Mouse (Mus musculus) forebrain, embryonic 13.5 days (tissue): ENCODE measurements around the gene Ciz1. TPM values are rescaled to one million over a fixed set of nuclear protein-coding genes. Genes with fewer than 3 reads are reported as not detected.
A peak's percentile ranks its signal among the peaks of the same experiment; 100 is the strongest.

Experiments used
- ATAC-seq: fragments of 200-750 bp; cut with Nextera tagmentation; 2 replicates; pipeline ENCODE4 v1.8.0; 2017
- H3K27ac ChIP-seq: fragments of 300-500 bp; sonication (generic); 2 replicates; pipeline ENCODE4 v1.5.1; 2015; ENCODE audit warnings: inconsistent platforms, mild to moderate bottlenecking, moderate library complexity
- H3K27me3 ChIP-seq: fragments of 300-500 bp; sonication (generic); 2 replicates; pipeline ENCODE4 v1.6.1; 2015; ENCODE audit warnings: mild to moderate bottlenecking, inconsistent platforms
- H3K36me3 ChIP-seq: fragments of 300-500 bp; sonication (generic); 2 replicates; pipeline ENCODE4 v1.6.1; 2015; ENCODE audit warnings: mild to moderate bottlenecking, inconsistent platforms; ENCODE audit not compliant: poor library complexity, severe bottlenecking
- H3K4me1 ChIP-seq: fragments of 300-500 bp; sonication (generic); 2 replicates; pipeline ENCODE4 v1.6.1; 2015; ENCODE audit warnings: inconsistent platforms
- H3K4me2 ChIP-seq: fragments of 300-500 bp; sonication (generic); 2 replicates; pipeline ENCODE4 v1.6.1; 2015; ENCODE audit warnings: inconsistent platforms, mild to moderate bottlenecking, moderate library complexity
- H3K4me3 ChIP-seq: fragments of 300-500 bp; sonication (generic); 2 replicates; pipeline ENCODE4 v1.5.1; 2015; ENCODE audit warnings: mild to moderate bottlenecking, inconsistent platforms
- H3K9ac ChIP-seq: fragments of 300-500 bp; sonication (generic); 2 replicates; pipeline ENCODE4 v1.6.1; 2015; ENCODE audit warnings: mild to moderate bottlenecking, inconsistent platforms
- H3K9me3 ChIP-seq: fragments of 300-500 bp; sonication (generic); replicated peaks from 2 replicates; pipeline ENCODE4 v1.6.1; 2016; ENCODE audit warnings: inconsistent platforms
- WGBS: fragments of 180-500 bp; shearing (Covaris S2); methylation state at CpG from one replicate; pipeline ENCODE4 v1.1.7; 2015; 5-methylcytosine and 5-hydroxymethylcytosine counted together
- polyA plus RNA-seq: library from polyadenylated mRNA; unstranded; fragments of >200 nt; fragmentation: Nextera tagmentation; extraction: Ambion mirVana; gene quantifications from 2 replicates; pipeline ENCODE4 v1.2.1, GENCODE M21; 2015

Gene Ciz1
- polyA plus RNA-seq, 1 experiment from 2014 or later: 52.4 TPM

- Histone ChIP-seq H3K9me3 (no peaks in the 10 kb centered on the region), H3K27ac (no peak overlapping the region), H3K27me3 (peaks cover 25% of the 10 kb centered on the region), H3K4me3 (peak overlapping the region; percentile 60), H3K9ac (peak overlapping the region; percentile 81), H3K4me2 (peak overlapping the region; percentile 98), H3K4me1 (peaks cover 25% of the 10 kb centered on the region), H3K36me3 (peaks cover 32% of the 10 kb centered on the region)
- WGBS: under 1% methylated on average over 40 of the region's 56 CpGs
- ATAC-seq: peak; percentile 80
Measured at GRCm38 (mm10) chr2:32312318-32312964, 39.7 kb upstream of the Ciz1 start.

GRCm38 (mm10) chr2:32314831-32315230 lies 37.3 kb upstream of the Ciz1 start:
- H3K4me3 ChIP-seq: no peak overlapping the region
- no peak overlapping the region for H3K27ac ChIP-seq
- no peak overlapping the region for H3K4me2 ChIP-seq
- no peak for ATAC-seq
- peaks cover 32% of the 10 kb centered on the region for H3K27me3 ChIP-seq
- 94% methylated on average over 14 of the region's 14 CpGs for WGBS
- no peak overlapping the region for H3K9ac ChIP-seq
- H3K36me3 ChIP-seq: peaks cover 12% of the 10 kb centered on the region
- H3K9me3 ChIP-seq: no peaks in the 10 kb centered on the region
- peaks cover 40% of the 10 kb centered on the region for H3K4me1 ChIP-seq

GRCm38 (mm10) chr2:32315751-32316150 lies 36.4 kb upstream of the Ciz1 start:
- no peak for ATAC-seq
- H3K27me3 ChIP-seq: peaks cover 27% of the 10 kb centered on the region

GRCm38 (mm10) chr2:32316887-32317656 lies 35.1 kb upstream of the Ciz1 start:
- 77% methylated on average over 20 of the region's 20 CpGs for WGBS

More at GRCm38 (mm10) chr2:32315751-32316150, 36.4 kb upstream of the Ciz1 start:
- Histone ChIP-seq H3K4me2 (no peak overlapping the region), H3K9me3 (no peaks in the 10 kb centered on the region), H3K4me1 (peaks cover 40% of the 10 kb centered on the region), H3K27ac (no peak overlapping the region), H3K4me3 (no peak overlapping the region), H3K36me3 (peaks cover 4% of the 10 kb centered on the region; the same call in 1 of the 2 replicates), H3K9ac (no peak overlapping the region)
- 17% methylated on average over 8 of the region's 8 CpGs for WGBS

GRCm38 (mm10) chr2:32317791-32318417 lies 34.2 kb upstream of the Ciz1 start:
- Histone ChIP-seq H3K4me1 (peaks cover 34% of the 10 kb centered on the region), H3K4me2 (peak overlapping the region; percentile 48), H3K4me3 (peak overlapping the region; percentile 10), H3K9ac (peak overlapping the region; percentile 57), H3K36me3 (peaks cover 4% of the 10 kb centered on the region; the same call in 1 of the 2 replicates), H3K27ac (no peak overlapping the region), H3K27me3 (peaks cover 18% of the 10 kb centered on the region), H3K9me3 (no peaks in the 10 kb centered on the region)
- peak; percentile 9; the same call in 1 of the 2 replicates for ATAC-seq
- 9% methylated on average over 19 of the region's 19 CpGs for WGBS

More at GRCm38 (mm10) chr2:32316887-32317656, 35.1 kb upstream of the Ciz1 start:
- ATAC-seq: no peak
- Histone ChIP-seq H3K27ac (no peak overlapping the region), H3K36me3 (peaks cover 4% of the 10 kb centered on the region; the same call in 1 of the 2 replicates), H3K27me3 (peaks cover 22% of the 10 kb centered on the region), H3K9me3 (no peaks in the 10 kb centered on the region), H3K4me1 (peaks cover 33% of the 10 kb centered on the region), H3K4me2 (no peak overlapping the region), H3K9ac (no peak overlapping the region), H3K4me3 (no peak overlapping the region)

GRCm38 (mm10) chr2:32318709-32319585 lies 33.2 kb upstream of the Ciz1 start:
- no peak overlapping the region for H3K27ac ChIP-seq
- no peak overlapping the region for H3K9ac ChIP-seq
- H3K27me3 ChIP-seq: peaks cover 12% of the 10 kb centered on the region; the same call in 1 of the 2 replicates
- no peaks in the 10 kb centered on the region for H3K9me3 ChIP-seq
- peak overlapping the region; percentile 48 for H3K4me2 ChIP-seq
- 79% methylated on average over 14 of the region's 14 CpGs for WGBS
- ATAC-seq: no peak
- peaks cover 40% of the 10 kb centered on the region for H3K4me1 ChIP-seq
- H3K4me3 ChIP-seq: peak overlapping the region; percentile 10; the same call in 1 of the 2 replicates
- H3K36me3 ChIP-seq: peaks cover 4% of the 10 kb centered on the region; the same call in 1 of the 2 replicates

GRCm38 (mm10) chr2:32319586-32320580 lies 32.2 kb upstream of the Ciz1 start:
- Histone ChIP-seq H3K9me3 (no peaks in the 10 kb centered on the region), H3K4me1 (peaks cover 40% of the 10 kb centered on the region), H3K27ac (no peak overlapping the region), H3K27me3 (peaks cover 9% of the 10 kb centered on the region; the same call in 1 of the 2 replicates), H3K4me2 (no peak overlapping the region), H3K9ac (no peak overlapping the region), H3K36me3 (peaks cover under 1% of the 10 kb centered on the region; the same call in 1 of the 2 replicates), H3K4me3 (no peak overlapping the region)
- ATAC-seq: no peak
- 61% methylated on average over 9 of the region's 9 CpGs for WGBS

- Histone ChIP-seq H3K4me1 (peaks cover 40% of the 10 kb centered on the region), H3K36me3 (no peaks in the 10 kb centered on the region), H3K9me3 (no peaks in the 10 kb centered on the region), H3K4me3 (no peak overlapping the region), H3K27ac (no peak overlapping the region), H3K9ac (no peak overlapping the region), H3K27me3 (peaks cover 7% of the 10 kb centered on the region; the same call in 1 of the 2 replicates), H3K4me2 (no peak overlapping the region)
- 78% methylated on average over 11 of the region's 11 CpGs for WGBS
- no peak for ATAC-seq
Measured at GRCm38 (mm10) chr2:32320721-32321120, 31.4 kb upstream of the Ciz1 start.

GRCm38 (mm10) chr2:32321591-32322298 lies 30.4 kb upstream of the Ciz1 start:
- no peak overlapping the region; the same call in 1 of the 2 replicates for H3K9ac ChIP-seq
- 74% methylated on average over 9 of the region's 9 CpGs for WGBS

More at GRCm38 (mm10) chr2:32321591-32322298, 30.4 kb upstream of the Ciz1 start:
- peaks cover 7% of the 10 kb centered on the region; the same call in 1 of the 2 replicates for H3K27me3 ChIP-seq
- H3K4me2 ChIP-seq: no peak overlapping the region
- no peak overlapping the region for H3K4me3 ChIP-seq
- ATAC-seq: no peak
- H3K27ac ChIP-seq: peak overlapping the region; percentile 80
- no peaks in the 10 kb centered on the region for H3K36me3 ChIP-seq
- H3K9me3 ChIP-seq: no peaks in the 10 kb centered on the region
- peaks cover 39% of the 10 kb centered on the region for H3K4me1 ChIP-seq
